Mouse (Mus musculus) small intestine, adult 2 months (tissue): ENCODE measurements around the gene Hnrnpr. TPM values are rescaled to one million over a fixed set of nuclear protein-coding genes. Genes with fewer than 3 reads are reported as not detected.

Experiments used
- H3K27ac ChIP-seq: fragments of 200-500 bp; 2 replicates; pipeline ENCODE4 v1.5.1; 2012; ENCODE audit warnings: low read depth, low read length, control low read depth, inconsistent platforms; ENCODE audit not compliant: insufficient read depth
- H3K27me3 ChIP-seq: fragments of 200-500 bp; 2 replicates; pipeline ENCODE4 v1.6.1; 2012; ENCODE audit warnings: mild to moderate bottlenecking, moderate library complexity, low read length, inconsistent platforms; ENCODE audit not compliant: control insufficient read depth, insufficient read depth
- H3K36me3 ChIP-seq: fragments of 200-500 bp; 2 replicates; pipeline ENCODE4 v1.6.1; 2012; ENCODE audit warnings: mild to moderate bottlenecking, low read length, control low read depth, inconsistent platforms; ENCODE audit not compliant: control insufficient read depth, insufficient read depth
- H3K4me1 ChIP-seq: fragments of 200-500 bp; 2 replicates; pipeline ENCODE4 v1.6.1; 2012; ENCODE audit warnings: low read length, inconsistent platforms, mixed read lengths; ENCODE audit not compliant: control insufficient read depth, insufficient read depth, insufficient read length
- H3K4me3 ChIP-seq: fragments of 200-500 bp; 2 replicates; pipeline ENCODE4 v1.5.1; 2012; ENCODE audit warnings: low read depth, mild to moderate bottlenecking, control low read depth, inconsistent platforms, low read length, moderate library complexity
- CTCF ChIP-seq: fragments of 200-500 bp; IDR thresholded peaks from 2 replicates; pipeline ENCODE4 v1.5.1; 2012; ENCODE audit warnings: low read depth, mild to moderate bottlenecking, control low read depth, inconsistent platforms, low read length, moderate library complexity, mixed read lengths; ENCODE audit not compliant: insufficient replicate concordance, insufficient read length; ENCODE audit errors: extremely low read depth
- POLR2A ChIP-seq: fragments of 200-500 bp; IDR thresholded peaks from 2 replicates; pipeline ENCODE4 v1.6.1; 2012; ENCODE audit warnings: low read depth, mild to moderate bottlenecking, control low read depth, inconsistent platforms, low read length, moderate library complexity
- WGBS: fragments of 180-500 bp; shearing (Covaris S2); methylation state at CpG from one replicate; pipeline ENCODE4 v1.1.7; 2018; 5-methylcytosine and 5-hydroxymethylcytosine counted together
- polyA plus RNA-seq: library from polyadenylated mRNA; depleted of rRNA; stranded (reverse); fragments of >200 nt; gene quantifications from 2 replicates; pipeline ENCODE4 v1.2.3, GENCODE M21; 2012

Gene Hnrnpr
- polyA plus RNA-seq, 1 experiment = 2.8 TPM

- H3K27ac ChIP-seq = no peak overlapping the region
- H3K27me3 ChIP-seq = no peaks in the 10 kb centered on the region
- H3K4me1 ChIP-seq = peaks cover 4% of the 10 kb centered on the region; the same call in 1 of the 2 replicates
- no peak overlapping the region for H3K4me3 ChIP-seq
- H3K36me3 ChIP-seq = no peaks in the 10 kb centered on the region
- no peak for TF ChIP-seq CTCF
- no peak for TF ChIP-seq POLR2A
- WGBS = 79% methylated on average over 2 of the region's 2 CpGs
These were observed 2.4 kb upstream of the Hnrnpr start for GRCm38 (mm10) chr4:136308355-136308754.

DNA sequence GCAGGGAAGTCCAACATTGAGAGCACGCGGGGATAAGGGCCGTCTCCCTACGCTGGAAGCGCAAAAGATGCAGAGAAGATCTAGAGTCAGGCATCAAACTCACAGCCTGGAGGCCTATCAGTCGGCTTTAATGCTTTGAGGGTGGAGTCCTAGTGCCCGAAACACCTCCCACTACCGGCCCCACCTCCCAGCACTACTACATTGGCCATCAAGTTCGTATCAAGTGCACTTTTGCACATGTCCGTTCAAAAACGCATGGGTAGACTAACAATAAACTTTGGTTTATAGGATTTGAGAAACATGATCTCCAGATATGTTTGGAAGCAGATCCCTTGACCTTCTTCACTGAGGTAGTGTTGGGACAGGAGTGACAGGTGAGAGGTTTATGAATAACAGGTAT lies 962 bp upstream of the Hnrnpr start:
- peak overlapping the region; percentile 36 for H3K27ac ChIP-seq
- no peaks in the 10 kb centered on the region for H3K36me3 ChIP-seq
- no peaks in the 10 kb centered on the region for H3K27me3 ChIP-seq
- H3K4me3 ChIP-seq = peak overlapping the region; percentile 87
- TF ChIP-seq CTCF (no peak), POLR2A (no peak)
- WGBS = 1% methylated on average over 11 of the region's 11 CpGs
- peaks cover 4% of the 10 kb centered on the region; the same call in 1 of the 2 replicates for H3K4me1 ChIP-seq

GRCm38 (mm10) chr4:136311042-136311999 lies 579 bp downstream of the Hnrnpr start:
- WGBS = under 1% methylated on average over 81 of the region's 81 CpGs
- peaks cover 1% of the 10 kb centered on the region; the same call in 1 of the 2 replicates for H3K36me3 ChIP-seq
- H3K27me3 ChIP-seq = no peaks in the 10 kb centered on the region
- peaks cover 4% of the 10 kb centered on the region; the same call in 1 of the 2 replicates for H3K4me1 ChIP-seq
- H3K4me3 ChIP-seq = peak overlapping the region; percentile 87
- no peak for TF ChIP-seq CTCF
- peak; percentile 17 for TF ChIP-seq POLR2A
- H3K27ac ChIP-seq = peak overlapping the region; percentile 48; the same call in 1 of the 2 replicates

- WGBS = 9% methylated on average over 4 of the region's 4 CpGs
- Histone ChIP-seq H3K4me1 (peaks cover 4% of the 10 kb centered on the region; the same call in 1 of the 2 replicates), H3K36me3 (peaks cover 7% of the 10 kb centered on the region), H3K27me3 (no peaks in the 10 kb centered on the region), H3K4me3 (no peak overlapping the region), H3K27ac (no peak overlapping the region)
- no peak for TF ChIP-seq CTCF
- no peak for TF ChIP-seq POLR2A
These were observed 1.9 kb downstream of the Hnrnpr start for GRCm38 (mm10) chr4:136312616-136313015.

- Histone ChIP-seq H3K4me3 (no peak overlapping the region), H3K4me1 (peaks cover 2% of the 10 kb centered on the region; the same call in 1 of the 2 replicates), H3K36me3 (peaks cover 32% of the 10 kb centered on the region), H3K27ac (no peak overlapping the region), H3K27me3 (no peaks in the 10 kb centered on the region)
- 95% methylated on average over 4 of the region's 4 CpGs for WGBS
- TF ChIP-seq CTCF (no peak), POLR2A (no peak)
These were observed 6.9 kb downstream of the Hnrnpr start for GRCm38 (mm10) chr4:136317667-136318066.

- Histone ChIP-seq H3K4me3 (no peak overlapping the region), H3K27me3 (no peaks in the 10 kb centered on the region), H3K4me1 (no peaks in the 10 kb centered on the region), H3K36me3 (peaks cover 41% of the 10 kb centered on the region), H3K27ac (no peak overlapping the region)
- TF ChIP-seq POLR2A (no peak), CTCF (no peak)
- WGBS = 58% methylated on average over 4 of the region's 4 CpGs
These were observed 9.3 kb downstream of the Hnrnpr start for GRCm38 (mm10) chr4:136320016-136320415.

DNA sequence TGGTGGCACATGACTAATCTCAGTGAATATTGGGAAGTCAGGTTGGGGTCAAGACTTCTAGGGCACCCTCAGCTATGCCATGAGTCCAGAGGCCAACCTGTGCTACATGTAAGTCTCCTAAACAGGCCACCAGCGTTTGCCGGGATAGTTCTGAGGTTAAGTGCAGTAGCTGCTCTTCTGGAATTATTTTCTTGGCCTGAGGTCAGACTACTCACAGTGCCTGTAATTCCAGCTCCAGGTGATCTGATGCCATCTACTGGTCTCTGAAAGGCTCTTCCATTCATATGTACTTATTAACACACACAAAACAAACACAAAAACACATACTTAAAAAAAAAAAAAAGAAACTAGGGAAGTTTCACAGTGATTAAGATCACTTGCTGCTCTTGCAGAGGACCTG lies 13.5 kb downstream of the Hnrnpr start:
- TF ChIP-seq CTCF = no peak
- TF ChIP-seq POLR2A = no peak
- Histone ChIP-seq H3K27ac (no peak overlapping the region), H3K27me3 (no peaks in the 10 kb centered on the region), H3K4me1 (no peaks in the 10 kb centered on the region), H3K4me3 (no peak overlapping the region), H3K36me3 (peaks cover 44% of the 10 kb centered on the region)
- WGBS = 27% methylated on average over 2 of the region's 2 CpGs
